Mouse (Mus musculus) erythroblast, embryonic 14.5 days (primary cell): ENCODE measurements around the gene Npr3. TPM values are rescaled to one million over a fixed set of nuclear protein-coding genes. Genes with fewer than 3 reads are reported as not detected.

Source experiments
- H3K27me3 ChIP-seq: 2 replicates; pipeline ENCODE4 v1.6.1; 2012; ENCODE audit warnings: inconsistent platforms; ENCODE audit not compliant: control insufficient read depth
- H3K36me3 ChIP-seq: 2 replicates; pipeline ENCODE4 v1.6.1; 2012; ENCODE audit warnings: mild to moderate bottlenecking, inconsistent platforms; ENCODE audit not compliant: control insufficient read depth
- H3K4me1 ChIP-seq: 2 replicates; pipeline ENCODE4 v1.6.1; 2012; ENCODE audit warnings: inconsistent platforms; ENCODE audit not compliant: control insufficient read depth
- H3K4me3 ChIP-seq: replicated peaks from 2 replicates; pipeline ENCODE3; 2012; ENCODE audit warnings: moderate library complexity, mild to moderate bottlenecking, inconsistent platforms
- H3K9me3 ChIP-seq: 2 replicates; pipeline ENCODE4 v1.6.1; 2012; ENCODE audit warnings: low read length, inconsistent platforms, mixed read lengths; ENCODE audit not compliant: control insufficient read depth
- GATA1 ChIP-seq: IDR thresholded peaks from 2 replicates; pipeline ENCODE4 v1.6.1; 2012; ENCODE audit warnings: low read length, inconsistent platforms, mixed read lengths
- TAL1 ChIP-seq: IDR thresholded peaks from 3 replicates; pipeline ENCODE4 v1.6.1; 2012; ENCODE audit warnings: low read length, inconsistent platforms, mixed read lengths
- polyA plus RNA-seq: library from polyadenylated mRNA; stranded (reverse); fragments of >175 nt; gene quantifications from 2 replicates; pipeline ENCODE4 v1.2.3, GENCODE M21; 2012

Npr3 gene
- polyA plus RNA-seq, 1 experiment: not detected

- no peak for TF ChIP-seq GATA1
- TF ChIP-seq TAL1: no peak
- H3K4me3 ChIP-seq: no peak overlapping the region
- no peaks in the 10 kb centered on the region for H3K36me3 ChIP-seq
- H3K4me1 ChIP-seq: no peaks in the 10 kb centered on the region
- H3K9me3 ChIP-seq: peaks cover 4% of the 10 kb centered on the region
- no peaks in the 10 kb centered on the region for H3K27me3 ChIP-seq
Measured at GRCm38 (mm10) chr15:11914101-11914500, 7.0 kb upstream of the Npr3 start.

DNA sequence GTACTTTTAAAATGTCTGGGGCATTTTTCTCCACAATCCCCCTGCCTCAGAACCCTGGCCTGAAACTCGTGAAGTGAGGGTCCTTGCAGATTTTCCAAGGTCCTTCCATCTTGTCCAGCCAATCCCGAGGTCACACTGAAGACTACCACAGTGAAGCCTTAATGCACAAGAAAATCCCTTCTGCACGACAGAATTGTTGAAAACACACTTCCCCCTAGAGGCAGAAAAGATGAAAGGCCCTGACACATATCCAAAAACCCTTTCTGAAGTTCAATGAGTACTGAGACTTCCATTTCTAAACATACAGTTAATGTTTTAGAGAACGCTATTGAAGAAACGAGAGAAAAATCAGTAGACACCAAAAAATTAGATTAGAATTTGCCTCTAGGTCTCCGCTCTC is 2.8 kb upstream of the Npr3 start:
- TF ChIP-seq GATA1 (no peak), TAL1 (no peak)

GRCm38 (mm10) chr15:11908166-11908565 is 1.1 kb upstream of the Npr3 start:
- no peaks in the 10 kb centered on the region for H3K9me3 ChIP-seq
- peaks cover 52% of the 10 kb centered on the region for H3K27me3 ChIP-seq
- H3K36me3 ChIP-seq: no peaks in the 10 kb centered on the region
- TF ChIP-seq GATA1: no peak
- TF ChIP-seq TAL1: no peak
- no peaks in the 10 kb centered on the region for H3K4me1 ChIP-seq
- no peak overlapping the region for H3K4me3 ChIP-seq

More for the DNA sequence above, 2.8 kb upstream of the Npr3 start:
- Histone ChIP-seq H3K27me3 (peaks cover 34% of the 10 kb centered on the region), H3K36me3 (no peaks in the 10 kb centered on the region), H3K9me3 (no peaks in the 10 kb centered on the region), H3K4me3 (no peak overlapping the region), H3K4me1 (no peaks in the 10 kb centered on the region)

GRCm38 (mm10) chr15:11906021-11906570 is 991 bp downstream of the Npr3 start:
- peaks cover 55% of the 10 kb centered on the region for H3K27me3 ChIP-seq
- no peaks in the 10 kb centered on the region for H3K9me3 ChIP-seq
- peak overlapping the region; percentile 49 for H3K4me3 ChIP-seq
- H3K36me3 ChIP-seq: no peaks in the 10 kb centered on the region
- no peaks in the 10 kb centered on the region for H3K4me1 ChIP-seq
- TF ChIP-seq TAL1 (no peak), GATA1 (no peak)

DNA sequence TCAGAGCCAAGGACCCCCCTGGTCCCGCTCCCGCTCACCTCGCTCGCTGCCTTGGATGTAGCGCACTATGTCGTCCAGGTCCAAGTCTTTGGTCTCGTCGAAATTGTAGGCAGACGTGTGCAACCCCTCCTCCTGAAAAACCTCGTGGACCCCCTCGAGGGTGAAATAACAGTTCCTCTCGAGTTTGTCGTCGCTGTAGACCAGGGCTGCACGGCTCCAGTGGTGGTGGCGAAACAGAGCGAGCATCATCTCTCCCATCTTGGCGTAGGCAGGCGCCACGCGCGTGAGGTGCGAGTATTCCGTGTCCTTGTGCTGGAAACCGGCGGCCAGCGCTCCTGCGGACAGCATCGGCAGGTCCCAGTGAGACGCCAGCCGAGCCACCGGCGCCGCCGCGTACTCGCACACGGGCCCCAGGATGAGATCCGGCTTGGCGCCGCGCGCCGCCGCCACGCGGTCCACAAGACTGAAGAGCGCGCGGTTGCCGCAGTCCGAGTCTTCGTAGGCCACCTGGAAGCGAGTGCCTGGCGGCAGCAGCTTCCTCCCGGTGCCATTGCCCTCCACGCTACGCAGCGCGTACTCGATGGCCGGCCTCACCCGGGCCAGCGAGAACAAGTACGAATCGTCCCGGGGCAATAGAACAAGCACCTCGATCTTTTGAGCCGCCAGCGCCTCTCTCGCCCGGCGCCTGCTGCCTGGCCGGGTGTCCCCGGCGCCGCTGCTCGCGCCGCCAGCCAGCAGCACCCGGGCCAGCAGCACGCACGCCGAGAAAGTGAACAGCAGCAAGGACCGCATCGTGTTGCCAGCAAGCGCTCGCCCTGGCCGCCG is 2.0 kb downstream of the Npr3 start:
- Histone ChIP-seq H3K4me1 (no peaks in the 10 kb centered on the region), H3K27me3 (peaks cover 55% of the 10 kb centered on the region), H3K36me3 (no peaks in the 10 kb centered on the region), H3K9me3 (no peaks in the 10 kb centered on the region), H3K4me3 (peak overlapping the region; percentile 50)
- no peak for TF ChIP-seq TAL1
- TF ChIP-seq GATA1: no peak

DNA sequence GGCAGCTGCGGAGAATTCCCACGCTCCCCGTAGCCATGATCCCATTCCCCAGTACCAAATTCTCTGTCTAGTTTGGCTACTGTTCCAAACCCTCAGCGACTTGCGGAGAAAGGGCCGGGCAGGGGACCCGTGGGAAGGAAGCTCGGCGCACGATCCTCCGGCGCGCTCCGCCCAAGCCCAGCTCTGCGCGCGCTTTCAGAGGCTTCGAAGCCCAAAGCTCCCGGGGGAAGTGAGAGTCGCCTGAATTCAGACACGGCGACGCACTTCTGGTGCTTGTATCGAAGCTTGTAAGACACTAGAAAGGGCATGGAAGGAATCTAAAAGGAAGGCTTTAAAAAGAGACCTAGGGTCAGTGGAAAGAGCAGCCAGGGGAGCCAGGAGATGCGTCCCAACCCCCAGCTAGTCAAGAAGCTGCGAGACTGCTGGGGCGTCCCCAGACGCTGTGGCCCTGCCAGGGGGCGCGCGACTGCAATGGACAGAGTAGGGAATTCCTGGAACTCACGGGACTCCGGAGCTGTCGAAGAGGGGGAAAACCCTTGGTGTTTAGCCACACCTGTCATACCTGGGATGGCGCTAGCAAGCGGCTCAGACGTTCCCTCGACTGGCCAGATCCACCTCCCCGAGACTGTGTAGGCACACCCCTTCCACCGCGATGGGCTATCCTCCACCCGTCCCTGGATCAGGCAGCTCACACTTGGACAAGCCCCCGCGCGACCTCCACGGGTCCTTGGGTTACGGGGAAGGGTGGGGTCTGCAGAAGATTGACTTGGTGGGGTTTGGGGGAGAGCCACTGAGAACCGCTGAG is 2.8 kb downstream of the Npr3 start:
- TF ChIP-seq TAL1 (no peak), GATA1 (no peak)
- Histone ChIP-seq H3K27me3 (peaks cover 55% of the 10 kb centered on the region), H3K9me3 (no peaks in the 10 kb centered on the region), H3K4me3 (peak overlapping the region; percentile 50), H3K4me1 (no peaks in the 10 kb centered on the region), H3K36me3 (no peaks in the 10 kb centered on the region)

DNA sequence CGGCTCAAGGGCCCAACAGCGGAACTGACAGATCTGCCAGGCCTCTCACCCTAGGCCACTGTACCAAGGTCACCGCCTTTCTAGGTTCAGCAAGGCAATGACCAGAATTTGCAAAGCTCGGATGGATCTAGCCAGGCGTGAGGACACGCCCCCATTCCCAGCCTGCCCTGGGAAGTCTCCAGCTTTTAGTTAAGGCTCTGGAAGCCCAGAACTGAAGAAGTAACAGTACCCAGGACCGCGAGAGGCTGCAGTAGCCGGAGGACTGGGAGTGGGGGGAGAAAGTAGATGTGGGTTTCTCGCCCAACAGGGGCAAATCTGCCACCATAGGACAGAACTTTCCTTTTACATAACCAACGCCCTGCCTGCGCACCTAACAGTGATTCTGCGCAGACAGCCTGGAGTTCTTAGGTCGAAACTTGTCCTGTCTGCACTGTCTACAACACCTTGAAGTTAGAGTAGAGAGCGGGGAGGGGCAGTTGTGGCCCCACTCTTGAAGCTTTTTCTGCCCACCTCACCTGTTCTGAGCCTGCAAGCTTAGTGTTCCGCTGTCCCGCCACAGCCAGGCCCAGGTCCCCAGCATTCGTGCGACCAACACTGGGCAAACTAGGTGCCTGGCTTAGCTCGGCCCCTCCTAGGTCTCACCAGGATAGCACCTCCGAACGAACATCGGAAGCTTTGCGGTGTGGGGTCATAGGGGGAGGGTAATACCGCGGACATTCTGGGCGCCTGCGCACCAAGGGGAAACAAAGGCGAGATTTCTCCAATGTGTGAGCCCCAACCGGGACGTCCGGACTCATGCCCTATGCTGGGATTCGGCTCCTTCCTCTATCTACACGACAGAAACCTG is 3.7 kb downstream of the Npr3 start:
- no peaks in the 10 kb centered on the region for H3K9me3 ChIP-seq
- no peaks in the 10 kb centered on the region for H3K36me3 ChIP-seq
- TF ChIP-seq GATA1 (no peak), TAL1 (no peak)
- no peaks in the 10 kb centered on the region for H3K4me1 ChIP-seq
- H3K4me3 ChIP-seq: peak overlapping the region; percentile 50
- H3K27me3 ChIP-seq: peaks cover 54% of the 10 kb centered on the region

DNA sequence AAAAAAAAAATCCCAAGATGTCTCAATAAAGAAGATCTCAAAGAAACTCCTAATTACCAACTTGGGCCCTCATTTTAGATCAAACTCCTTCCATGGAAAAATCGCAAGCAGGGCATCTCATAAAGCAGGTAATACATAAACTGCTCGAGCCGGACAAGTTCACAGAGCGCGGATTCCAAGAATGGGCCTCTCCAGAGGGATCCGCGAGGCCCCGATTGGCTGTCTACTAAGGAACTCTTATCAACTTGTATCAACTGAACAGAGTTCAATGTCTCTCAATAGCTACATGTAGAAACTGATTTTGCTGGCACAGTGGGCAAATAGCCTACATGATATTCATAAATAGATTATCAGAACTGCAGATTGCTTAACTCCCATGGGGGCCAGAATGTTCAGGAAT is 9.5 kb downstream of the Npr3 start:
- Histone ChIP-seq H3K36me3 (no peaks in the 10 kb centered on the region), H3K4me1 (no peaks in the 10 kb centered on the region), H3K27me3 (0 out of 2 replicates have a peak, but pooled peaks cover 2% of the 10 kb centered on the region), H3K9me3 (no peaks in the 10 kb centered on the region), H3K4me3 (no peak overlapping the region)
- TF ChIP-seq GATA1: no peak
- no peak for TF ChIP-seq TAL1

DNA sequence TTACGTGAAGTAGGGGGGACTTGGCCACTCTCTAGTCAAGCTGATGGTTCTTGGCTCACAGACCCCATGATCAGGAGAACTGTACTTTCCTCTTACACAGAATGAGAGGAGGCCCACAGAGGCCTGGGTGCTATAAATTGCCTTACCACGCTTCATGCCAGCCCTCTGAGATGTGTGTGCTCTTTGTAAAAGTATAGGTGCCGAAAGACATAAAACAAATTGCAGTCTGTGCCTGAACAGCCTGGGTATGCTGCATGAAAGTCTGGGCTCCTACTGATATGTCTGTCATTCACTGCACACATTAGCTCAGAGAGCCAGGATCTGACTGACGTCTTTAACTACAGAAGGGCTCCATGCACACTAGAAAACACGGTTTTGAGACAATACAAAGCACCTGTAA is 9.9 kb downstream of the Npr3 start:
- Histone ChIP-seq H3K27me3 (no peaks in the 10 kb centered on the region), H3K36me3 (no peaks in the 10 kb centered on the region), H3K4me3 (no peak overlapping the region), H3K4me1 (no peaks in the 10 kb centered on the region), H3K9me3 (no peaks in the 10 kb centered on the region)
- no peak for TF ChIP-seq GATA1
- TF ChIP-seq TAL1: no peak
